Mouse (Mus musculus) forebrain, embryonic 11.5 days (tissue): ENCODE data around the gene Rgs7. TPM values are rescaled to one million over a fixed set of nuclear protein-coding genes. Genes with fewer than 3 reads are reported as not detected.

Experiments used
- ATAC-seq: fragments of 200-750 bp; cut with Nextera tagmentation; replicated peaks from 2 replicates; pipeline ENCODE4 v1.8.0; 2017; ENCODE audit warnings: moderate TSS enrichment; ENCODE audit not compliant: low FRiP score
- DNase-seq: peaks from one replicate; pipeline ENCODE4 v3.0.0-alpha.2; 2017; ENCODE audit warnings: low spot score
- H3K27ac ChIP-seq: fragments of 300-500 bp; sonication (generic); 2 replicates; pipeline ENCODE4 v1.5.1; 2014; ENCODE audit warnings: low read depth, low read length
- H3K27me3 ChIP-seq: fragments of 300-500 bp; sonication (generic); 2 replicates; pipeline ENCODE4 v1.6.1; 2014; ENCODE audit warnings: mild to moderate bottlenecking, low read length, mixed read lengths; ENCODE audit not compliant: control insufficient read depth, insufficient read depth
- H3K36me3 ChIP-seq: fragments of 300-500 bp; sonication (generic); 2 replicates; pipeline ENCODE4 v1.6.1; 2014; ENCODE audit warnings: mild to moderate bottlenecking, low read length, moderate library complexity, mixed read lengths; ENCODE audit not compliant: control insufficient read depth, insufficient read depth
- H3K4me1 ChIP-seq: fragments of 300-500 bp; sonication (generic); replicated peaks from 2 replicates; pipeline ENCODE4 v1.6.1; 2014; ENCODE audit warnings: low read length, mixed read lengths; ENCODE audit not compliant: control insufficient read depth, insufficient read depth
- H3K4me2 ChIP-seq: fragments of 300-500 bp; sonication (generic); 2 replicates; pipeline ENCODE4 v1.6.1; 2014; ENCODE audit warnings: low read depth, mild to moderate bottlenecking, low read length, moderate library complexity, mixed read lengths; ENCODE audit not compliant: severe bottlenecking
- H3K4me3 ChIP-seq: fragments of 300-500 bp; sonication (generic); 2 replicates; pipeline ENCODE4 v1.5.1; 2014; ENCODE audit warnings: low read depth, low read length
- H3K9ac ChIP-seq: fragments of 300-500 bp; sonication (generic); 2 replicates; pipeline ENCODE4 v1.6.1; 2014; ENCODE audit warnings: low read length
- H3K9me3 ChIP-seq: fragments of 300-500 bp; sonication (generic); 2 replicates; pipeline ENCODE4 v1.6.1; 2016; ENCODE audit warnings: low read length, mixed read lengths; ENCODE audit not compliant: control insufficient read depth
- WGBS: fragments of 180-500 bp; shearing (Covaris S2); extraction: QIAGEN DNeasy Blood & Tissue Kit; methylation state at CpG from one replicate; pipeline ENCODE4 v1.1.7; 2014; 5-methylcytosine and 5-hydroxymethylcytosine counted together
- polyA plus RNA-seq: library from polyadenylated mRNA; unstranded; fragments of >200 nt; fragmentation: Nextera tagmentation; extraction: Ambion mirVana; gene quantifications from 2 replicates; pipeline ENCODE4 v1.2.1, GENCODE M21; 2014

The Rgs7 gene
- polyA plus RNA-seq, 1 experiment from 2014 or later: 5.7 TPM

DNA sequence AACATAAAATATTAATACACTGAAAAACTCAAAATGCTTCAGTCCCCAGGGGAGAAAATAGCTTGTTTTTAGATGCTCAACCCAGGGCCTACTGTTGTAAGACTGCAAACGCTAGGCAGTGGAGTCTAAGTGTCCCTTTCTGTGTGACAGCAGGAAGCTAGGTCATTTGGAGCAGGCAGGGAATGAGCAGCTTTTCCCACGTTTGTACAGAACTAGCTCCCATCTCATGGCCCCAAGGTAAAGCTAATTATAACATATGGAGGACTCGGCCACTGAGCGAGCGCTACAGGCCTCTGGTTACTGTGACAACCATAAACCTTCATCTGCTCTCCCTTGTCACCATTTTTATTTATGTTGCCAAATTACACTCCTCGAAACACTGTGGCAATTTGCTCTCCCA, 460.3 kb downstream of the Rgs7 start:
- DNase-seq (no peak), ATAC-seq (no peak; the same call in 1 of the 2 replicates)

GRCm38 (mm10) chr1:175028716-175029204, 463.5 kb downstream of the Rgs7 start:
- Histone ChIP-seq H3K4me1 (no peaks in the 10 kb centered on the region), H3K27ac (no peak overlapping the region), H3K27me3 (no peaks in the 10 kb centered on the region), H3K9me3 (no peaks in the 10 kb centered on the region), H3K36me3 (no peaks in the 10 kb centered on the region), H3K4me3 (no peak overlapping the region), H3K4me2 (no peak overlapping the region), H3K9ac (no peak overlapping the region)
- DNase-seq (peak; percentile 56), ATAC-seq (peak; percentile 53)
- WGBS: 18% methylated on average over 9 of the region's 9 CpGs

More for the DNA sequence above, 460.3 kb downstream of the Rgs7 start:
- H3K4me1 ChIP-seq: no peaks in the 10 kb centered on the region
- H3K4me3 ChIP-seq: no peak overlapping the region
- no peak overlapping the region for H3K4me2 ChIP-seq
- no peak overlapping the region for H3K27ac ChIP-seq
- H3K27me3 ChIP-seq: no peaks in the 10 kb centered on the region
- H3K36me3 ChIP-seq: no peaks in the 10 kb centered on the region
- no peak overlapping the region for H3K9ac ChIP-seq
- H3K9me3 ChIP-seq: no peaks in the 10 kb centered on the region
- 40% methylated on average over 6 of the region's 6 CpGs for WGBS

- no peaks in the 10 kb centered on the region for H3K4me1 ChIP-seq
- DNase-seq (no peak), ATAC-seq (peak; percentile 3; the same call in 1 of the 2 replicates)
- no peaks in the 10 kb centered on the region for H3K9me3 ChIP-seq
- H3K27me3 ChIP-seq: no peaks in the 10 kb centered on the region
- no peaks in the 10 kb centered on the region for H3K36me3 ChIP-seq
- 15% methylated on average over 4 of the region's 4 CpGs for WGBS
- H3K9ac ChIP-seq: no peak overlapping the region
- no peak overlapping the region for H3K4me2 ChIP-seq
- no peak overlapping the region for H3K4me3 ChIP-seq
- H3K27ac ChIP-seq: no peak overlapping the region
Measured at GRCm38 (mm10) chr1:175028267-175028666, 464.0 kb downstream of the Rgs7 start.

DNA sequence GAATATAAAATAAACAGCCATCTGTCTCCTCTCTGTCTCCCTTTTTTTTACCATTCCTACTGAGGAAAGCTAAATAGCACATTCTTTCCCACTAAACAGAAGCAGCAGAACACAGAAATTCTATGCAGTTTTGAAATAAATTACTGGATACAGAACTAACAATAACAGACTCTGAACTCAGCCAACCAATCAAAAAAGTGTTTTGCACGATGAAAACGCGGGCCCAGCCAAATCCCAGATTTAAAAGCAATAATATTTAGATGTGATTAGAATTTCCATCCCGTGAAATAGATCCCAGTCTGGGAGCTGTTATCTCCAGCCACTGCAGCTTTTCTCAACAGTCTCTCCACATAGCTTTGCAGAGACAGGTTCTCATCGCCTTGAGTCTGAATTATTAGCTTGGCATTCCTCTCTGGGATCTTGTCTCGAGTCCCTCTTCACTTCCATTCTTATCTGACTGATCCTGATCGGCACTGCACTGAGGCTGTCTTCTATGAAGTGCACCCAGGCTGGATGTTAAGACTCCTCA, 466.5 kb downstream of the Rgs7 start:
- Histone ChIP-seq H3K4me3 (no peak overlapping the region), H3K4me2 (no peak overlapping the region), H3K9ac (no peak overlapping the region), H3K9me3 (no peaks in the 10 kb centered on the region), H3K36me3 (no peaks in the 10 kb centered on the region), H3K27ac (no peak overlapping the region), H3K27me3 (no peaks in the 10 kb centered on the region), H3K4me1 (no peaks in the 10 kb centered on the region)
- 81% methylated on average over 7 of the region's 7 CpGs for WGBS
- ATAC-seq (no peak), DNase-seq (no peak)

GRCm38 (mm10) chr1:175024136-175024535, 468.2 kb downstream of the Rgs7 start:
- no peaks in the 10 kb centered on the region for H3K27me3 ChIP-seq
- WGBS: 25% methylated on average over 1 of the region's 1 CpGs
- no peak overlapping the region for H3K4me3 ChIP-seq
- no peak overlapping the region for H3K27ac ChIP-seq
- no peak overlapping the region for H3K9ac ChIP-seq
- no peaks in the 10 kb centered on the region for H3K4me1 ChIP-seq
- H3K9me3 ChIP-seq: no peaks in the 10 kb centered on the region
- no peaks in the 10 kb centered on the region for H3K36me3 ChIP-seq
- DNase-seq (no peak), ATAC-seq (peak; percentile 59; the same call in 1 of the 2 replicates)
- no peak overlapping the region for H3K4me2 ChIP-seq

Other genes starting within 250 kb of the Rgs7 start
- 0.25 TPM in 1 of 2 replicates, not detected in the other for gene Kmo, start 127.9 kb upstream of the Rgs7 start, polyA plus RNA-seq
- 95.7 and 113 TPM in 2 replicates for gene Fh1, start 133.1 kb upstream of the Rgs7 start, polyA plus RNA-seq
- gene Opn3, start 200.3 kb upstream of the Rgs7 start, polyA plus RNA-seq: 11.5 and 12.6 TPM in 2 replicates
- 6.4 and 7.7 TPM in 2 replicates for gene Chml, start 200.4 kb upstream of the Rgs7 start, polyA plus RNA-seq
- not detected in 2 replicates for gene Wdr64, start 206.1 kb upstream of the Rgs7 start, polyA plus RNA-seq